Mouse (Mus musculus): ENCODE measurements at regions not wholly inside any gene's neighbourhood (a gene's known extent, or its start where the extent isn't known, plus 50 kb on each side); places are given as distances from the start of the nearest gene placed in this dataset.

DNA sequence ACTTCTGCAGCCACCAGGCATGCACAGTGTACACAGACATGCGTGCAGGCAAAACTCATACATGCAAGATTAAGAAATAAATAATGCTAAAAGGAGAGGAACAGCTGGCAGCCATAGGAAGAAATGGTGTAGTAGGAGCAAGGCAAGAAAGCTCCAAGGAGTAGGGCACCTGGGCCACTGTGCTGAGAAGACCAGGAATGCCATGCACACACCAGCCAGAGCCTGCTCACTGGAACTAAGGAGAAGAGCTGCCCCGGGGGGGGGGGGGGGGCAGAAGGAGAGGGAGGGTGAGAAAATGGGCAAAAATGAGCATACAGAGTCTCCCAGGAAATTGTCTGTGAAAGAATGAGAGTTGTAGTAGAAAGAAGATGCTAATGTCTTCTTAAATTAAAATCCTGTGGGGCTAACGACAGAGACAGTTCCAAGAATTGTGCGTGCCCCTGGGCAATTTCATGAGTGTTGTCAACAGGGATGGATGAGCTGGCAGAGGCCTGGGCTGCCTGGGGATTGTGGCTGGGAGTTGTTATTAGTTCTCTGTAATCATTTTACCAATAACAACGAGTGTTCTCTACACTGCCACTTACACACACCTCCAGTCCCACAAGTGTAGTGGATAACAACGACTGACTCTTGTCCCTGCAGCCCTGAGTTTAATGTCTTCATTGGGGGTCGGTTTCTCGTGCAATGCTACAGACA lies 54.2 kb upstream of the Syt13 start:
- dilution Hi-C loops (cut with MboI; ENCODE audit: extremely low pct_ligation_motif_present, extremely low pct_unique_long_range_greater_than_20kb, low sequenced_read_pairs) (no loop called here), in situ Hi-C loops (cut with MboI; ENCODE audit: low pct_ligation_motif_present, low pct_unique_long_range_greater_than_20kb, low sequenced_read_pairs) (no loop called here)
- peak overlapping the region; percentile 27; the same call in 1 of the 2 replicates for H3K4me2 ChIP-seq (ENCODE audit: insufficient read depth, low read depth, poor library complexity, severe bottlenecking)
- TF ChIP-seq RCOR1 (conservative IDR thresholded peaks at IDR 0.05; ENCODE audit: low read depth, low read length) (no peak), POLR2A (IDR thresholded peaks at IDR 0.05; ENCODE audit: low read depth, low read length) (no peak), BHLHE40 (IDR thresholded peaks at IDR 0.05; ENCODE audit: low read depth, low read length) (no peak), ZC3H11A (IDR thresholded peaks at IDR 0.05; ENCODE audit: low read depth, low read length) (no peak), ZMIZ1 (IDR thresholded peaks at IDR 0.05; ENCODE audit: low read depth, low read length) (no peak), IRF4 (IDR thresholded peaks at IDR 0.05; ENCODE audit: low read depth, low read length) (no peak)
- no peak overlapping the region for H3K9ac ChIP-seq (ENCODE audit: insufficient read depth, low read depth)
- no peaks in the 10 kb centered on the region for H3K79me2 ChIP-seq (replicated peaks; ENCODE audit: control insufficient read depth, extremely low read depth, insufficient read depth, poor library complexity, severe bottlenecking)
- no peaks in the 10 kb centered on the region for H3K4me1 ChIP-seq (ENCODE audit: control insufficient read depth in 1 of 2, insufficient read depth in 2 of 2)
- no peak for DNase-seq (ENCODE audit: extremely low read depth)
- peaks cover 76% of the 10 kb centered on the region for H3K27me3 ChIP-seq (replicated peaks)
- H3K36me3 ChIP-seq (replicated peaks in 1 of 2; ENCODE audit: control insufficient read depth in 1 of 2, insufficient read depth in 1 of 2, low read length in 1 of 2), result no peaks in the 10 kb centered on the region
- no peak overlapping the region for H3K27ac ChIP-seq (ENCODE audit: insufficient read depth, low read depth)
- H3K9me3 ChIP-seq (replicated peaks; ENCODE audit: low read length), result peaks cover 22% of the 10 kb centered on the region
- no peak overlapping the region for H3K4me3 ChIP-seq (replicated peaks in 1 of 3; ENCODE audit: low read depth in 2 of 3, low read length in 2 of 3, poor library complexity in 1 of 3)
